Mouse (Mus musculus) embryonic facial prominence, embryonic 13.5 days (tissue): ENCODE data around the gene Arhgap17. TPM values are rescaled to one million over a fixed set of nuclear protein-coding genes. Genes with fewer than 3 reads are reported as not detected.

ENCODE experiments used
- ATAC-seq: fragments of 200-750 bp; cut with Nextera tagmentation; 2 replicates; pipeline ENCODE4 v1.8.0; 2017; ENCODE audit warnings: low read depth; ENCODE audit not compliant: insufficient number of reproducible peaks, insufficient read depth, low FRiP score, low TSS enrichment
- H3K27ac ChIP-seq: fragments of 300-500 bp; sonication (generic); 2 replicates; pipeline ENCODE4 v1.5.1; 2015; ENCODE audit warnings: moderate library complexity, mild to moderate bottlenecking, inconsistent platforms
- H3K27me3 ChIP-seq: fragments of 300-500 bp; sonication (generic); 2 replicates; pipeline ENCODE4 v1.6.1; 2015; ENCODE audit warnings: mild to moderate bottlenecking, inconsistent platforms
- H3K36me3 ChIP-seq: fragments of 300-500 bp; sonication (generic); 2 replicates; pipeline ENCODE4 v1.6.1; 2015; ENCODE audit warnings: mild to moderate bottlenecking, inconsistent platforms
- H3K4me1 ChIP-seq: fragments of 300-500 bp; sonication (generic); 2 replicates; pipeline ENCODE4 v1.6.1; 2015; ENCODE audit warnings: inconsistent platforms
- H3K4me2 ChIP-seq: fragments of 300-500 bp; sonication (generic); 2 replicates; pipeline ENCODE4 v1.6.1; 2015; ENCODE audit warnings: moderate library complexity, mild to moderate bottlenecking, inconsistent platforms
- H3K4me3 ChIP-seq: fragments of 300-500 bp; sonication (generic); 2 replicates; pipeline ENCODE4 v1.5.1; 2015; ENCODE audit warnings: mild to moderate bottlenecking, inconsistent platforms
- H3K9ac ChIP-seq: fragments of 300-500 bp; sonication (generic); 2 replicates; pipeline ENCODE4 v1.6.1; 2015; ENCODE audit warnings: mild to moderate bottlenecking, inconsistent platforms
- H3K9me3 ChIP-seq: fragments of 300-500 bp; sonication (generic); 2 replicates; pipeline ENCODE4 v1.6.1; 2016; ENCODE audit warnings: inconsistent platforms
- WGBS: fragments of 180-500 bp; shearing (Covaris S2); methylation state at CpG from one replicate; pipeline ENCODE4 v1.1.7; 2015; ENCODE audit warnings: mixed read lengths; 5-methylcytosine and 5-hydroxymethylcytosine counted together
- polyA plus RNA-seq: library from polyadenylated mRNA; unstranded; fragments of >200 nt; fragmentation: Nextera tagmentation; extraction: Ambion mirVana; gene quantifications from 2 replicates; pipeline ENCODE4 v1.2.1, GENCODE M21; 2015

The Arhgap17 gene
- 19.9 and 21.4 TPM in 2 replicates for polyA plus RNA-seq

DNA sequence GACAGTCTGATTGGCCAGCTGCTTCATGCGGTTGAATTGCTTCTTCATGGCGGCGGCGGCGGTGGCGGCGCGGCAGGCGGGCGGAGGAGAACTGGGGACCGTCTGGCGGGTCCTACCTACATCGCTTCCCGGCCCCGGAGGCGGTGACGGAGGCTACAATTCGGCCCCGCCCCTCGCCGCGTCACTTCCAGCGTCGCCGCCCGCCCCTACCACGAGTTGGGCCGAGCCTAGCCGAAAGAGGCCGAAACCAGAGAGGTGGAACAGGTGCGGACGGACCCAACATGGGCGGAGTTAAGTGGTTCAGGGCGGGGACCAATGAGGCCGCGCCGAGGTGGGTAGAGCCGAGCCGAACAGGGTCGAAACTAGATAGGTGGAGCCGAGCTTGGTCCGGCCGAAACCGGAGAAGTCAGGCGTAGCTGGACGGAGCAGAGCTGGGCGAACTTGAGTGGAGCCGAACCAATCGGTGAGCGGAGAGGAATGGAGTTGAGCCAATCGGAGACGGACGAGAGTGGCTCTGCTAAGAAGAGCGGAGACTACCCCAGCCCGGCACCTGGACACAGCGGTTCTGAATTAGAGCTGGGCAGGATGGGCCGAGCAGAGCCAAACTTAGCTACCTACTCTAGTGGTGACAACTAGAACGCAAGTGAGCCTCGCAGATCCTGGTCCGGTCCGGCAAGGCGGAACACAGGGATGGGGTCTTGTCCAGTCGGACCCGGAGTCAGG, at the start of gene Arhgap17, which contains the start of gene Lcmt1:
Gene Arhgap17, minus strand, starts transcription at position 157 of the 723 bp plus-strand sequence.
Gene Lcmt1, plus strand, starts transcription at position 26 of the 723 bp plus-strand sequence.
- H3K36me3 ChIP-seq: no peaks in the 10 kb centered on the region
- under 1% methylated on average over 63 of the region's 64 CpGs for WGBS
- no peaks in the 10 kb centered on the region for H3K9me3 ChIP-seq
- H3K4me1 ChIP-seq: peaks cover 31% of the 10 kb centered on the region
- no peaks in the 10 kb centered on the region for H3K27me3 ChIP-seq
- H3K4me2 ChIP-seq: peak within 1 kb of the TSS; percentile 77
- peak within 1 kb of the TSS; percentile 79 for H3K4me3 ChIP-seq
- peak within 1 kb of the TSS; percentile 91 for H3K9ac ChIP-seq
- H3K27ac ChIP-seq: peak within 1 kb of the TSS; percentile 89
- peak; percentile 97 for ATAC-seq

DNA sequence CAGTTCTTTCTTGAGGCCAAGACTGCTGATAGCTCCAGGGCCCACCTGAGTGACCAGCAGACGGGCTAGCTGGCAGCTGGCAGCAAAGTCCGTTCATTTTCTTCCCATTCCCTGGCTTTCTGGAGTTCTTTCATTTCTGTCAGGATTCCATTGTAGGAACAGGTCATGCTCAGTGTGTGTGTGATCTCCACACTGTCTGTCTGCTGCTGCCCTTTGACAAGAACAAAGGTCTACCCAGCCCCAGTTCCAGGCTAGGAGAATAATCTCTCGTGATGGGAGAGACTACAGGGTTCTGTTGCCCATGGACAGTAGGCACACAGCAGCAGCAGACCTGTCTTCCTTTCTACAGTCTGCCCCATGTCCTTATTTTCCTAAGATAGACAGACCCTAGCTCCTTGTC, 47.9 kb upstream of the Arhgap17 start:
- Histone ChIP-seq H3K4me3 (no peak overlapping the region), H3K9ac (no peak overlapping the region), H3K9me3 (no peaks in the 10 kb centered on the region), H3K27ac (no peak overlapping the region), H3K4me2 (no peak overlapping the region), H3K4me1 (no peaks in the 10 kb centered on the region), H3K27me3 (no peaks in the 10 kb centered on the region), H3K36me3 (peaks cover 54% of the 10 kb centered on the region)
- 91% methylated on average over 3 of the region's 3 CpGs for WGBS
- no peak for ATAC-seq

DNA sequence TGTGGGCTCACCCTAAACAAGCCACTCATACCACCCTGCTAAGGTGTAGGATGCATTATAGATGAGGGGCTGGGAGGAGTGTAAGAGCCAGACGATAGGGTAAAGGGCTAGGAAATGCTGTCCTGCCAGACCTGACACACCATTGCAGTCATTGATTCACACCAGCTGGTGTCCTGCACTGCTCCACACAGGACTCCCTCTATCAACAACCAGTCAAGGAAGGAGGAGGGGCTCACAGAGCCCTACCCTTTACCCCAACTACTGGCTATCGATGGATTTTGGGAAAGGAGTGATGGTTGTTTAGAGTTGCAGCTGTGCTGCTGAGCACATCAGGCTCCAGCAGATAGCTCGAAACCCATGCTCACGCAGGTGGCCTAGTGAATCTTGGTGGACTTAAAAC, 47.1 kb upstream of the Arhgap17 start:
- H3K36me3 ChIP-seq: peaks cover 50% of the 10 kb centered on the region
- H3K4me2 ChIP-seq: no peak overlapping the region
- H3K4me1 ChIP-seq: no peaks in the 10 kb centered on the region
- no peak overlapping the region for H3K9ac ChIP-seq
- no peaks in the 10 kb centered on the region for H3K27me3 ChIP-seq
- WGBS: 74% methylated on average over 4 of the region's 4 CpGs
- H3K27ac ChIP-seq: no peak overlapping the region
- no peak for ATAC-seq
- H3K9me3 ChIP-seq: no peaks in the 10 kb centered on the region
- H3K4me3 ChIP-seq: no peak overlapping the region

DNA sequence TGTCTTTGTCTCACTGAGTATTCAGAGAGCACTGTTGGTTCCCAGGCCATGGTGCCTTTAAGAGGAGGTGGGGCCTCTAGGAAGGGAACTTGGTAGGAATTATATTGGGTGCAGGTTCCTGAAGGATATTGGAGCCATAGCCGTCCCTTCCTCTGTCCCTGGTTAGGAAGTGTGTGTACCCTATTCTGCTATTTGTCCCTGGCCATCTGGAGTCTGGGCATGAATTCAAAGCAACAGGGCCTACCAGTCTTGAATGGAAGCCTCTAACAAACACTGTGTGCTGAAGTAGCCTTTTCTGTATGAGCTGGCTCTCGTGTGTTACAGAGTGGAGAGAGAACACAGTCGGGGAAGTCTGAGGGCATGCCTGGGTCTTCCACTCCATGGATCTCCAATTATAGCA, 42.4 kb upstream of the Arhgap17 start:
- H3K4me3 ChIP-seq: no peak overlapping the region
- ATAC-seq: no peak
- no peak overlapping the region for H3K9ac ChIP-seq
- H3K36me3 ChIP-seq: peaks cover 28% of the 10 kb centered on the region
- whole genome bisulfite sequencing: 88% methylated on average over 3 of the region's 3 CpGs
- H3K9me3 ChIP-seq: no peaks in the 10 kb centered on the region
- no peak overlapping the region for H3K27ac ChIP-seq
- H3K27me3 ChIP-seq: no peaks in the 10 kb centered on the region
- H3K4me1 ChIP-seq: no peaks in the 10 kb centered on the region
- H3K4me2 ChIP-seq: no peak overlapping the region

DNA sequence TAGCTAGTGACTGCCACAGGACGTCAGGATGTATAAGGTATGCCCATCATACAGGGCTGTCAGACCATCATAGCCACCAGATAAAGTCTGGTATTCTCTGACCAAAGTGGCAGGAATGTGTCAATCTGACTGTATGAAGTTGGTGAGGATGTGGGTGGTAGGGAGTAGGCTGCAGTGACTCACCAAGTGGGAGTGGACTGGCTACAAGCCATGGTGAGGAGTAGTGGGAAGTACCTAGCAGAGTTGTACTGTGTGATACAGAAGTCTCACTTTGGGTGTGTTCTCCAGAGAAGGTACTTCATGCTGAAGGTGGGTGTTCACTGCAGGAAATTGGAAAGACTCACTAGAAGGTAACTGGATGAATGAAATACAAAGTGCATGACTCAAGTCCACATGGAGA, 41.4 kb upstream of the Arhgap17 start:
- Histone ChIP-seq H3K27me3 (no peaks in the 10 kb centered on the region), H3K4me2 (no peak overlapping the region), H3K9ac (no peak overlapping the region), H3K9me3 (no peaks in the 10 kb centered on the region), H3K4me1 (no peaks in the 10 kb centered on the region), H3K36me3 (peaks cover 34% of the 10 kb centered on the region), H3K4me3 (no peak overlapping the region), H3K27ac (no peak overlapping the region)
- no peak for ATAC-seq
- WGBS: 90% methylated on average over 1 of the region's 1 CpGs

DNA sequence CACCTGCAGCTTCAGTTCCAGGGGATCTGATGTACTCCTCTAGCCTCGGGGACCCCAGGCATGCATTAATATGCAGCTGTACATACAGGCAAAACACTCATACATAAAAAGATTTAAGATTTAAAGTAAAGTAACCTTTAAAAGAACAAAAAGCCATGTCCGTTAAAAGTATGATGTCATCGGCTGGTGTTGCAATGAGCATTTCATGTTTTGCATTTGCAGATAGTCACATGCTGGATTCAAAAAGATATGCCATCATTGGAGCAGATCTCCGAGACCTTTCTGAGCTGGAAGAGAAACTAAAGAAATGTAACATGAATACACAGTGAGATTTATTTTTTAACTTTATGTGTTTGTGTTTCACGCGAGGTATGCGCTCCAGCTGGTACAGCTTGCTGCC, 40.8 kb upstream of the Arhgap17 start:
- Histone ChIP-seq H3K4me2 (no peak overlapping the region), H3K27ac (no peak overlapping the region), H3K4me3 (no peak overlapping the region), H3K27me3 (no peaks in the 10 kb centered on the region), H3K36me3 (peaks cover 40% of the 10 kb centered on the region), H3K9me3 (no peaks in the 10 kb centered on the region), H3K4me1 (no peaks in the 10 kb centered on the region), H3K9ac (no peak overlapping the region)
- ATAC-seq: no peak
- 90% methylated on average over 7 of the region's 7 CpGs for WGBS

DNA sequence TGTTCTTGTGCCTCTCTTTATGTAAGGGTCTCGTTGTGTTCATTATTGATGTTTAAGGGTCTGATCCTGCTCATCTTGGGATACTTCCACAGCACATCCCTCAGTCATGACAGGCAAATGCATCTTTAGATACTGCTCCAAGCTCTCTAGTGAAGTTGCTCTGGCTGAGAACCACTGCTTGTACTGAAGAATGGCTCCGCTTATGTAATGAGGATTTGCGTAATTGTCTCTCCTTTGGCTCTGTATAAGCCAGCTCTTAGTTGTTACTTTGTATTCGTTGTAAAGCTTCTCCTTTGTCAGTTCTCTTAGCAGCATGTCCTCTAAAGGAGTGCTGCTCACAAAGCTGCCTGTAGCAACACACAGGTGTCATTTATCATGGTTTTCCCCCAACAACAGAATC, 37.3 kb upstream of the Arhgap17 start:
- no peak overlapping the region for H3K9ac ChIP-seq
- H3K4me3 ChIP-seq: no peak overlapping the region
- WGBS: 87% methylated on average over 4 of the region's 4 CpGs
- H3K27me3 ChIP-seq: no peaks in the 10 kb centered on the region
- no peak overlapping the region for H3K27ac ChIP-seq
- no peaks in the 10 kb centered on the region for H3K9me3 ChIP-seq
- no peak for ATAC-seq
- no peak overlapping the region for H3K4me2 ChIP-seq
- H3K4me1 ChIP-seq: no peaks in the 10 kb centered on the region
- H3K36me3 ChIP-seq: peaks cover 59% of the 10 kb centered on the region

DNA sequence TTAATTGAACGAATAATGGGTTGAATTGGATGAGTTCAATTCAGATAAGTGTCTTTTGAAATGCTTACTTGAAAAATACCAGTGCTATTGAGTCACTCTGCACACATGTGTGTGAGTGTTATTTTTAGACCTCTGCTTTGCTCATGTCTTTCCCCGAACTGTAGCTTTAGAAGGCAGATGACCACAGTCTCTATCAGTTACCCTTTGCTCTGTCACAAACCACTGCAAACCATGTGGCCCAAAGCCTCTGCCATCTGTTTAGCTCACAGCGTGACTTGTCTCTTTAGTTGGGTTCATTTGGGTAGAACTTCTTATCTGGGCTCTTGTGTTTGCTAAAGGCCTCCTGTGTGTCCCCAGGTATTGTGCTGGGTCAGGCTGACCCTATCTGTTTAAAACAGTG, 35.9 kb upstream of the Arhgap17 start:
- Histone ChIP-seq H3K27ac (no peak overlapping the region), H3K4me2 (no peak overlapping the region), H3K4me3 (no peak overlapping the region), H3K36me3 (peaks cover 53% of the 10 kb centered on the region), H3K9ac (no peak overlapping the region), H3K4me1 (no peaks in the 10 kb centered on the region), H3K9me3 (no peaks in the 10 kb centered on the region), H3K27me3 (no peaks in the 10 kb centered on the region)
- 87% methylated on average over 3 of the region's 3 CpGs for WGBS
- no peak for ATAC-seq

DNA sequence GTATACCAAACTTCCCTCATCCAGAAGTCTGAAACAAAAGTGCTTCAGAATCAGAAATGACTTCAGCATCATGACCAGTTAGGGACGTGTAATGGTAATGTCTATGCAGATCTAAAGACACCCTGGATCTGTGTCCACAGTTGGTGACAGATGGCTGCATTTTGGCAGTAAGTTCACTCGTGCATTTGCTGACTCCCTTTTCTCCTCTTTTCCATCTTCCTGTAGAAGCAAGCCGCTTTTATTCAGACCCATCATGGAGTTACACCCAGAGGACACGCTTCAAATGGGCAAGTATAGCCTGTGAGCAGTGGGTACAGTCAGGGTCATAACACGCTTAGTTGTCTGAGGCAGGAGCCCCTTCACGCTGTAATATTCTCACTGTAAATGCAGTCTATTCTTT, 34.5 kb upstream of the Arhgap17 start:
- H3K27me3 ChIP-seq: no peaks in the 10 kb centered on the region
- no peak for ATAC-seq
- H3K36me3 ChIP-seq: peaks cover 54% of the 10 kb centered on the region
- H3K4me2 ChIP-seq: no peak overlapping the region
- no peak overlapping the region for H3K27ac ChIP-seq
- H3K9ac ChIP-seq: no peak overlapping the region
- WGBS: 94% methylated on average over 6 of the region's 6 CpGs
- H3K9me3 ChIP-seq: no peaks in the 10 kb centered on the region
- H3K4me1 ChIP-seq: no peaks in the 10 kb centered on the region
- H3K4me3 ChIP-seq: no peak overlapping the region

DNA sequence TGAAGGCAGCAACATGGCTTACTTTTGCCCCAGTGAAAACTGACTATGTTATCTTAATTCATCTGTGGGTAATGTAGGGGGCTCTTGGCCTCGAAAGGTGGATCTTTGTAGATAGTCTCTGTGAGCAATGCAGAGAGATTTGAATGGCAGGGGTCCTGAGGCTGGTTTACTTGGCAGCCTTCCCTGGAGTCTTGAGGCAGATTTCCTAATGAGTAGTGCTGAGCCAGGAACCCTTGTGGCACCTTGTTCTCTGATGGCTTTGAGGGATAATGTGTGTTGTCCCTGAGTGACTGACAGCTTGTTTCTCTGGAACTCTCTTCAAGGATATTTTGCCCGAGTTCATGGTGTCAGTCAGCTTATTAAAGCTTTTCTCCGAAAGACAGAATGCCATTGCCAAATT, 31.4 kb upstream of the Arhgap17 start:
- peaks cover 42% of the 10 kb centered on the region for H3K36me3 ChIP-seq
- WGBS: 74% methylated on average over 3 of the region's 3 CpGs
- no peak overlapping the region for H3K4me2 ChIP-seq
- H3K27me3 ChIP-seq: no peaks in the 10 kb centered on the region
- ATAC-seq: no peak
- H3K9me3 ChIP-seq: no peaks in the 10 kb centered on the region
- no peaks in the 10 kb centered on the region for H3K4me1 ChIP-seq
- no peak overlapping the region for H3K27ac ChIP-seq
- H3K4me3 ChIP-seq: no peak overlapping the region
- H3K9ac ChIP-seq: no peak overlapping the region

DNA sequence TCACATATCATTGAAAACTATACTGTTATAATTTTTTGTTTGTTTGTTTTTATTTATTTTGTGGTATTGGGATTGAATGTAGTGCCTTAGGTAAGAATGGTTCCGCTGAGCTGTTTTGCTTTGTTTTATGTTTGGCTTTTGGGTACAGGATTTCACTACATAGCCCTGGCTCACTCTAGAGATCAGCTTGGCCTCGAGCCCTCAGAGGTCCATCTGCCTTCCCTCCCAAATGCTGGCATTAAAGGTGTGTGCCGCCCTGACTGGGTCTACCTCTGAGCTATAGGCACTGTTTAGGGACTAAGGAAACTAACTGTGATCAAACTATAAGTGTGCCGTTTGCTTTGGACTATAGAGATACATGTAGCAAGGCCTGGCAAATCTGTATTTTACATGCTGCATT, 29.6 kb upstream of the Arhgap17 start:
- Histone ChIP-seq H3K4me1 (no peaks in the 10 kb centered on the region), H3K9ac (no peak overlapping the region), H3K27ac (no peak overlapping the region), H3K27me3 (no peaks in the 10 kb centered on the region), H3K36me3 (peaks cover 25% of the 10 kb centered on the region), H3K4me2 (no peak overlapping the region), H3K9me3 (no peaks in the 10 kb centered on the region), H3K4me3 (no peak overlapping the region)
- 82% methylated on average over 4 of the region's 4 CpGs for WGBS
- no peak for ATAC-seq

DNA sequence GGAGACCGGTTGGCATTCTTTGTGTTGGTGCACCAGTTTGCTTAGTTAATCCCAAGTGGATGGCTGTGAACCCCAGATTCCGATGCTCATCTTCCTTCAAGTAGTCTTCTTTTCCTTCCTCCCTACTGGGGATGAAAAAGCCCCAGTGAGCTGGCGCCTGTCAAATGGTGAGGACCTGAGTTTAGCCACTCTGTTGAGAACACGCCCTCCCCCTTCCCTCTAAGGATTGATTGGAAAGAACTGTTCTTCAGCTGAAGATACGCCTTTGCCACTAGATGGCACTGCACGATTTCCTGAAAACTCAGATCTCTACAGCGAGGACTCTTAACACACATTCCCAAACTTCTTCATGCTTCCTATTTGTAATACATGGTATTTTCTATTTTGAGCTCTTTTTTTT, 29.1 kb upstream of the Arhgap17 start:
- ATAC-seq: no peak
- Histone ChIP-seq H3K9ac (no peak overlapping the region), H3K36me3 (peaks cover 21% of the 10 kb centered on the region), H3K4me2 (no peak overlapping the region), H3K27ac (no peak overlapping the region), H3K9me3 (no peaks in the 10 kb centered on the region), H3K4me3 (no peak overlapping the region), H3K4me1 (no peaks in the 10 kb centered on the region), H3K27me3 (no peaks in the 10 kb centered on the region)
- WGBS: 25% methylated on average over 7 of the region's 7 CpGs
